Mouse (Mus musculus) left cerebral cortex, postnatal 10 days (tissue): ENCODE data around the gene Rasgrf1. TPM values are rescaled to one million over a fixed set of nuclear protein-coding genes. Genes with fewer than 3 reads are reported as not detected.

Experiments used
- DNase-seq, 2 experiments: peaks; one replicate each; pipeline ENCODE4 v3.0.0; 2021 to 2022; ENCODE audit warnings: low spot score in 2 of 2, mixed read lengths in 1 of 2; ENCODE audit errors: extremely low spot score in 1 of 2
- intact Hi-C: fragments of 180-260 bp; cut with DNase I; formaldehyde crosslinking; loops from one replicate; pipeline ENCODE4 v1.15.1; 2025
- total RNA-seq, 2 experiments: library from RNA; stranded (reverse); gene quantifications; 2 replicates each; pipeline ENCODE4 v1.2.3; 2021

Gene Rasgrf1
- total RNA-seq, 2 experiments from 2014 or later: 104 to 112 TPM

GRCm38 (mm10) chr9:89901184-89901583 is 8.5 kb upstream of the Rasgrf1 start:
- DNase-seq: no peak
- intact Hi-C loops: no loop called here

- intact Hi-C loops: no loop called here
- no peak for DNase-seq
Measured at GRCm38 (mm10) chr9:89902813-89903212, 6.9 kb upstream of the Rasgrf1 start.

- DNase-seq: no peak
- intact Hi-C loops: loop anchor here (5.0 kb wide), 1 partner anchor 66 kb away; no protein-coding TSS in a partner anchor
Measured at GRCm38 (mm10) chr9:89906645-89907044, 3.1 kb upstream of the Rasgrf1 start.

GRCm38 (mm10) chr9:89907941-89908340 is 1.8 kb upstream of the Rasgrf1 start:
- no peak for DNase-seq
- intact Hi-C loops: loop anchor here (5.0 kb wide), 1 partner anchor 64 kb away; no protein-coding TSS in a partner anchor

- intact Hi-C loops: loop anchor here (5.0 kb wide), 1 partner anchor 64 kb away; no protein-coding TSS in a partner anchor
- DNase-seq: peak; percentile 36 to 66
Measured at GRCm38 (mm10) chr9:89908601-89909000, 1.1 kb upstream of the Rasgrf1 start.

GRCm38 (mm10) chr9:89910011-89910400 is 298 bp downstream of the Rasgrf1 start:
- no peak for DNase-seq
- intact Hi-C loops: loop anchor here (2.0 kb wide), 1 partner anchor 83 kb away; no protein-coding TSS in a partner anchor

- intact Hi-C loops: loop anchor here (2.0 kb wide), 1 partner anchor 84 kb away; no protein-coding TSS in a partner anchor
Measured at GRCm38 (mm10) chr9:89910741-89911444, 1.2 kb downstream of the Rasgrf1 start.

GRCm38 (mm10) chr9:89911891-89912549 is 2.3 kb downstream of the Rasgrf1 start:
- no peak for DNase-seq
- intact Hi-C loops: loop anchor here (2.0 kb wide), 1 partner anchor 85 kb away; no protein-coding TSS in a partner anchor

More at GRCm38 (mm10) chr9:89910741-89911444, 1.2 kb downstream of the Rasgrf1 start:
- DNase-seq: peak in 1 of 2 experiments; percentile 46

- intact Hi-C loops: no loop called here
Measured at GRCm38 (mm10) chr9:89913135-89913534, 3.4 kb downstream of the Rasgrf1 start.

GRCm38 (mm10) chr9:89916471-89916870 is 6.8 kb downstream of the Rasgrf1 start:
- intact Hi-C loops: no loop called here
- DNase-seq: no peak

More at GRCm38 (mm10) chr9:89913135-89913534, 3.4 kb downstream of the Rasgrf1 start:
- DNase-seq: no peak

- intact Hi-C loops: no loop called here
- no peak for DNase-seq
Measured at GRCm38 (mm10) chr9:89917431-89917830, 7.7 kb downstream of the Rasgrf1 start.

GRCm38 (mm10) chr9:89918832-89919231 is 9.1 kb downstream of the Rasgrf1 start:
- peak in 1 of 2 experiments; percentile 49 for DNase-seq
- intact Hi-C loops: no loop called here

- intact Hi-C loops: no loop called here
- no peak for DNase-seq
Measured at GRCm38 (mm10) chr9:89921121-89921520, 11.4 kb downstream of the Rasgrf1 start.

GRCm38 (mm10) chr9:89922666-89923065 is 13.0 kb downstream of the Rasgrf1 start:
- intact Hi-C loops: no loop called here
- no peak for DNase-seq

- DNase-seq: no peak
- intact Hi-C loops: no loop called here
Measured at GRCm38 (mm10) chr9:89924836-89925235, 15.1 kb downstream of the Rasgrf1 start.

GRCm38 (mm10) chr9:89928497-89928896 is 18.8 kb downstream of the Rasgrf1 start:
- DNase-seq: no peak
- intact Hi-C loops: no loop called here

GRCm38 (mm10) chr9:89940428-89940827 is 30.7 kb downstream of the Rasgrf1 start:
- DNase-seq: no peak
- intact Hi-C loops: no loop called here

- DNase-seq: no peak
- intact Hi-C loops: no loop called here
Measured at GRCm38 (mm10) chr9:89946830-89947229, 37.1 kb downstream of the Rasgrf1 start.

GRCm38 (mm10) chr9:89948602-89949001 is 38.9 kb downstream of the Rasgrf1 start:
- intact Hi-C loops: no loop called here

More at GRCm38 (mm10) chr9:89948602-89949001, 38.9 kb downstream of the Rasgrf1 start:
- no peak for DNase-seq
